12 mouse cellular contexts compared by ENCODE assay signal in genomic region chr15:83565434-83565833, GRCm38 (mm10). TPM values are rescaled to one million over a fixed set of nuclear protein-coding genes. Genes with fewer than 3 reads are reported as not detected.
DNase-seq lines count a peak whose midpoint lies in the region; ATAC-seq and TF ChIP-seq lines count a peak whose summit lies in the region.
"Had no signal": no experiment of that assay in that cellular context is flagged by ENCODE, and none has a peak within 500 bp of the region (broad histone marks: within the 10 kb centered on the region; RNA-seq: fewer than 3 reads in every experiment).

No protein-coding gene starts in this region.

- no peak overlapping the region for H3K9ac ChIP-seq in stomach, postnatal 0 days (ENCODE audit: low read length)
- H3K9ac ChIP-seq in midbrain, embryonic 11.5 days (ENCODE audit: low read length): no peak overlapping the region
- H3K9ac ChIP-seq: embryonic facial prominence, embryonic 15.5 days; lung, embryonic 14.5 days; neural tube, embryonic 15.5 days had no signal

- peak overlapping the region; percentile 65 for H3K4me3 ChIP-seq in erythroblast, embryonic 14.5 days (replicated peaks)
- H3K4me3 ChIP-seq in stomach, postnatal 0 days (ENCODE audit: low read depth, low read length): no peak overlapping the region
- no peak overlapping the region for H3K4me3 ChIP-seq in midbrain, embryonic 11.5 days (ENCODE audit: low read depth, low read length)
- H3K4me3 ChIP-seq: embryonic facial prominence, embryonic 15.5 days; neural tube, embryonic 15.5 days had no signal

- TF ChIP-seq EP300 in stomach, postnatal 0 days (optimal IDR thresholded peaks at IDR 0.05): no peak

- peaks cover 41% of the 10 kb centered on the region for H3K36me3 ChIP-seq in erythroblast, embryonic 14.5 days (ENCODE audit: control insufficient read depth)
- no peaks in the 10 kb centered on the region for H3K36me3 ChIP-seq in stomach, postnatal 0 days (ENCODE audit: control insufficient read depth, insufficient read depth, low read length)
- no peaks in the 10 kb centered on the region for H3K36me3 ChIP-seq in midbrain, embryonic 11.5 days (ENCODE audit: control insufficient read depth, insufficient read depth, low read length)
- H3K36me3 ChIP-seq: embryonic facial prominence, embryonic 15.5 days; neural tube, embryonic 15.5 days had no signal

- 57% methylated on average over 3 of the region's 3 CpGs for WGBS in stomach, postnatal 0 days
- 83% methylated on average over 3 of the region's 3 CpGs for WGBS in midbrain, embryonic 11.5 days

- H3K9me3 ChIP-seq in erythroblast, embryonic 14.5 days (ENCODE audit: control insufficient read depth, low read length): no peaks in the 10 kb centered on the region
- no peaks in the 10 kb centered on the region for H3K9me3 ChIP-seq in stomach, postnatal 0 days (ENCODE audit: control insufficient read depth, low read length)
- H3K9me3 ChIP-seq in midbrain, embryonic 11.5 days (ENCODE audit: control insufficient read depth, low read length): no peaks in the 10 kb centered on the region
- H3K9me3 ChIP-seq: embryonic facial prominence, embryonic 15.5 days; neural tube, embryonic 15.5 days had no signal

- no peak overlapping the region for H3K4me2 ChIP-seq in stomach, postnatal 0 days (replicated peaks; ENCODE audit: low read depth)
- no peak overlapping the region for H3K4me2 ChIP-seq in midbrain, embryonic 11.5 days
- H3K4me2 ChIP-seq: embryonic facial prominence, embryonic 15.5 days; lung, embryonic 14.5 days; neural tube, embryonic 15.5 days had no signal

- peak; percentile 71 for ATAC-seq in stomach, postnatal 0 days (ENCODE audit: low FRiP score, low TSS enrichment)
- no peak for ATAC-seq in midbrain, embryonic 11.5 days (ENCODE audit: low FRiP score)

- H3K27ac ChIP-seq in stomach, postnatal 0 days (replicated peaks): no peak overlapping the region
- H3K27ac ChIP-seq in midbrain, embryonic 11.5 days (ENCODE audit: low read depth, low read length): no peak overlapping the region
- H3K27ac ChIP-seq: embryonic facial prominence, embryonic 15.5 days; neural tube, embryonic 15.5 days had no signal

- no peak for TF ChIP-seq CTCF in stomach, postnatal 0 days (IDR thresholded peaks at IDR 0.05; ENCODE audit: low read depth)

- H3K4me1 ChIP-seq in erythroblast, embryonic 14.5 days (ENCODE audit: control insufficient read depth): peaks cover 84% of the 10 kb centered on the region
- peaks cover 3% of the 10 kb centered on the region; the same call in 1 of the 2 replicates for H3K4me1 ChIP-seq in stomach, postnatal 0 days (replicated peaks; ENCODE audit: control insufficient read depth, insufficient read depth)
- H3K4me1 ChIP-seq in midbrain, embryonic 11.5 days (ENCODE audit: control insufficient read depth, insufficient read depth, low read length): peaks cover 6% of the 10 kb centered on the region

- DNase-seq in urinary bladder, postnatal 36 days (ENCODE audit: low spot score in 2 of 2): peak; percentile 52 to 70
- no peak for DNase-seq in urinary bladder, adult 2 months (ENCODE audit: low spot score)
- peak; percentile 90 for DNase-seq in liver
- peak; percentile 62 for DNase-seq in stomach, postnatal 0 days (ENCODE audit: low spot score)
- DNase-seq in midbrain, embryonic 11.5 days (ENCODE audit: low spot score, missing footprints): no peak
- DNase-seq in cerebellum, postnatal 14 days: no peak
- DNase-seq in right cerebral cortex, postnatal 25 days: no peak
- DNase-seq: kidney, adult 18-20 months; lung, embryonic 14.5 days had no signal

- H3K27me3 ChIP-seq in erythroblast, embryonic 14.5 days (ENCODE audit: control insufficient read depth): no peaks in the 10 kb centered on the region
- H3K27me3 ChIP-seq in stomach, postnatal 0 days (ENCODE audit: control insufficient read depth, insufficient read depth, low read length): no peaks in the 10 kb centered on the region
- no peaks in the 10 kb centered on the region; the same call in none of the 2 replicates for H3K27me3 ChIP-seq in midbrain, embryonic 11.5 days (ENCODE audit: control insufficient read depth, insufficient read depth, low read length)
- H3K27me3 ChIP-seq: embryonic facial prominence, embryonic 15.5 days had no signal

RNA-seq across cellular contexts. Expression of gene Mcat, which starts 1.8 kb away (rescaled TPM):
- polyA plus RNA-seq in urinary bladder, adult 2 months (2012; rRNA removed): 22.5 and 23.5 TPM in 2 replicates
- 0.91 and 2.0 TPM in 2 replicates for polyA plus RNA-seq in erythroblast, embryonic 14.5 days (2012)
- polyA plus RNA-seq in stomach, postnatal 0 days (2015; fragmentation: Nextera tagmentation; extraction: Ambion mirVana): 24.9 and 25.5 TPM in 2 replicates
- 36.6 and 39.1 TPM in 2 replicates for polyA plus RNA-seq in midbrain, embryonic 11.5 days (2014; fragmentation: Nextera tagmentation; extraction: Ambion mirVana)

RNA-seq across cellular contexts. Expression of gene Tspo, which starts 2.0 kb away (rescaled TPM):
- polyA plus RNA-seq in urinary bladder, adult 2 months (2012; rRNA removed): 214 and 260 TPM in 2 replicates
- 62.5 and 75.0 TPM in 2 replicates for polyA plus RNA-seq in erythroblast, embryonic 14.5 days (2012)
- polyA plus RNA-seq in stomach, postnatal 0 days (2015; fragmentation: Nextera tagmentation; extraction: Ambion mirVana): 277 and 284 TPM in 2 replicates
- polyA plus RNA-seq in midbrain, embryonic 11.5 days (2014; fragmentation: Nextera tagmentation; extraction: Ambion mirVana): 25.0 and 27.8 TPM in 2 replicates

RNA-seq across cellular contexts. Expression of gene Ttll12, which starts 29.5 kb away (rescaled TPM):
- 11.2 and 11.7 TPM in 2 replicates for polyA plus RNA-seq in urinary bladder, adult 2 months (2012; rRNA removed)
- 27.8 and 30.9 TPM in 2 replicates for polyA plus RNA-seq in erythroblast, embryonic 14.5 days (2012)
- 17.3 and 17.6 TPM in 2 replicates for polyA plus RNA-seq in stomach, postnatal 0 days (2015; fragmentation: Nextera tagmentation; extraction: Ambion mirVana)
- 46.5 and 46.9 TPM in 2 replicates for polyA plus RNA-seq in midbrain, embryonic 11.5 days (2014; fragmentation: Nextera tagmentation; extraction: Ambion mirVana)

RNA-seq across cellular contexts. Expression of gene Bik, which starts 38.8 kb away (rescaled TPM):
- polyA plus RNA-seq in urinary bladder, adult 2 months (2012; rRNA removed): 20.2 and 22.4 TPM in 2 replicates
- not detected in 2 replicates for polyA plus RNA-seq in erythroblast, embryonic 14.5 days (2012)
- polyA plus RNA-seq in stomach, postnatal 0 days (2015; fragmentation: Nextera tagmentation; extraction: Ambion mirVana): 4.2 and 5.2 TPM in 2 replicates
- polyA plus RNA-seq in midbrain, embryonic 11.5 days (2014; fragmentation: Nextera tagmentation; extraction: Ambion mirVana): 2.3 and 2.8 TPM in 2 replicates

RNA-seq across cellular contexts. Expression of gene Ttll1, which starts 54.7 kb away (rescaled TPM):
- 15.1 and 23.2 TPM in 2 replicates for polyA plus RNA-seq in urinary bladder, adult 2 months (2012; rRNA removed)
- 0.13 TPM in 2 replicates for polyA plus RNA-seq in erythroblast, embryonic 14.5 days (2012)
- polyA plus RNA-seq in stomach, postnatal 0 days (2015; fragmentation: Nextera tagmentation; extraction: Ambion mirVana): 10.2 and 11.4 TPM in 2 replicates
- 32.2 and 34.6 TPM in 2 replicates for polyA plus RNA-seq in midbrain, embryonic 11.5 days (2014; fragmentation: Nextera tagmentation; extraction: Ambion mirVana)

Comparison
In these comparisons a context has a peak if more than half of its experiments do, and no peak if none do; other contexts are left out.
1. DNase-seq: peak in urinary bladder, postnatal 36 days (2 of 2), liver (single experiment) and stomach, postnatal 0 days (single experiment); none in urinary bladder, adult 2 months (single experiment), midbrain, embryonic 11.5 days (single experiment), cerebellum, postnatal 14 days (0 of 2) and right cerebral cortex, postnatal 25 days (single experiment).